Mouse (Mus musculus) lung, postnatal 25 days (tissue): ENCODE results near the gene Ghdc.

Experiments used
- DNase-seq: peaks from one replicate; pipeline ENCODE4 v3.0.0; 2022; ENCODE audit warnings: low spot score

Gene Ghdc

GRCm38 (mm10) chr11:100718462-100718861 is 52.3 kb downstream of the Ghdc start:
- no peak for DNase-seq

- DNase-seq = no peak
Observed at GRCm38 (mm10) chr11:100716649-100717048, 54.1 kb downstream of the Ghdc start.
